In the genomic region with DNA sequence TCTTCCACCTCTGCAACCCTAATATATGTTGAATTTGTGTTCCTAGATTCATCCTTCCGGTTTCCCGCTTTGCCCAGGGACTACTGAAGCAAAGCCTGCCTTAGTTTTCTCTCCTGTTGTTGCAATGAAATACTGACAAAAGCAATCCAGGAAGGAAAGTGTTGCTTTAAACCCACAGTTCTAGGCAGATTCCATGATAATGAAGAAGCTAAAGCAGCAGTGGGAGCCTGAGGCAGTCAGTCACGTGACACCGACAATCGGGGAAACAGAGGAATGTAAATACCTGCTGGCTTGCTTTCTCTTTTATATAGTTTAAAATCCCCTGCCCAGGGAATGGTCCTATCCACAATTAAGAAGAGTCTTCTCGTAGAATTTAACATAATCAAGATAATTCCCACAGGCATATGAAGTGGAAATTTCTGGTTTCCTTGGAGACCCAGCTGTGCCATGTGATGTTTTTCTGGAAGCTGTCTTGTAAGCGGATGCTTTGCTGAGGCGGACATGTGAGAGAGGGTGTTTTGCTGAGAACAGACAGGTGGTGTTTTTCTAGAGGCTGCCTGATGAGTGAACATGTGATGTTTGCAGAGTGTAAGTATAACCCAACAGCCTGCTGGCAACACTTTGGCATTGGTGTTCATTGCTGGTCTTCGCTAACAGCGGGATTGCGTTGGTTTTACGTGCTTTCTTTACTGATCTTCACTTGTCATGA, we compare ENCODE assay signal across 8 mouse cellular contexts.
DNase-seq lines count a peak whose midpoint lies in the region; ATAC-seq and TF ChIP-seq lines count a peak whose summit lies in the region.

No protein-coding gene starts in this region.

- no peak for TF ChIP-seq CTCF in stomach, postnatal 0 days (IDR thresholded peaks at IDR 0.05; ENCODE audit: low read depth)

- no peak overlapping the region for H3K27ac ChIP-seq in embryonic facial prominence, embryonic 14.5 days (replicated peaks; ENCODE audit: low read depth, low read length)
- H3K27ac ChIP-seq in hindbrain, embryonic 16.5 days (ENCODE audit: low read depth, low read length) = no peak overlapping the region
- H3K27ac ChIP-seq in lung, embryonic 16.5 days (ENCODE audit: low read length) = no peak overlapping the region
- no peak overlapping the region for H3K27ac ChIP-seq in stomach, postnatal 0 days (replicated peaks)

- peak overlapping the region; percentile 37 for H3K4me2 ChIP-seq in embryonic facial prominence, embryonic 14.5 days (ENCODE audit: low read depth, low read length)
- peak overlapping the region; percentile 41 for H3K4me2 ChIP-seq in hindbrain, embryonic 16.5 days (ENCODE audit: low read length)
- peak overlapping the region; percentile 38 for H3K4me2 ChIP-seq in lung, embryonic 16.5 days (ENCODE audit: low read depth, low read length)
- H3K4me2 ChIP-seq in stomach, postnatal 0 days (replicated peaks; ENCODE audit: low read depth) = 0 out of 2 replicates have a peak overlapping the region, but pooled peaks have one; percentile 15

- no peak for TF ChIP-seq EP300 in stomach, postnatal 0 days (optimal IDR thresholded peaks at IDR 0.05)

- no peaks in the 10 kb centered on the region for H3K27me3 ChIP-seq in embryonic facial prominence, embryonic 14.5 days (replicated peaks; ENCODE audit: control insufficient read depth, insufficient read depth, low read length)
- H3K27me3 ChIP-seq in hindbrain, embryonic 16.5 days (replicated peaks; ENCODE audit: control insufficient read depth, insufficient read depth, low read length) = no peaks in the 10 kb centered on the region
- H3K27me3 ChIP-seq in lung, embryonic 16.5 days (ENCODE audit: control insufficient read depth, insufficient read depth, low read depth, low read length) = no peaks in the 10 kb centered on the region
- H3K27me3 ChIP-seq in stomach, postnatal 0 days (ENCODE audit: control insufficient read depth, insufficient read depth, low read length) = no peaks in the 10 kb centered on the region

- H3K4me3 ChIP-seq in embryonic facial prominence, embryonic 14.5 days (ENCODE audit: low read depth, low read length) = peak overlapping the region; percentile 4; the same call in 1 of the 2 replicates
- peak overlapping the region; percentile 1; the same call in 1 of the 2 replicates for H3K4me3 ChIP-seq in hindbrain, embryonic 16.5 days (ENCODE audit: low read length)
- H3K4me3 ChIP-seq in lung, embryonic 16.5 days (ENCODE audit: low read length) = peak overlapping the region; percentile 25
- H3K4me3 ChIP-seq in stomach, postnatal 0 days (ENCODE audit: low read depth, low read length) = no peak overlapping the region

- H3K9ac ChIP-seq in embryonic facial prominence, embryonic 14.5 days (ENCODE audit: low read depth, low read length) = no peak overlapping the region
- no peak overlapping the region for H3K9ac ChIP-seq in hindbrain, embryonic 16.5 days (ENCODE audit: low read depth, low read length)
- no peak overlapping the region for H3K9ac ChIP-seq in lung, embryonic 16.5 days (ENCODE audit: low read length)
- no peak overlapping the region for H3K9ac ChIP-seq in stomach, postnatal 0 days (ENCODE audit: low read length)

- WGBS in embryonic facial prominence, embryonic 14.5 days = 40% methylated on average over 12 of the region's 12 CpGs
- WGBS in hindbrain, embryonic 16.5 days = 51% methylated on average over 12 of the region's 12 CpGs
- 31% methylated on average over 12 of the region's 12 CpGs for WGBS in lung, embryonic 16.5 days
- WGBS in stomach, postnatal 0 days = 51% methylated on average over 12 of the region's 12 CpGs

- H3K4me1 ChIP-seq in embryonic facial prominence, embryonic 14.5 days (ENCODE audit: control insufficient read depth, insufficient read depth, low read length) = no peaks in the 10 kb centered on the region
- peaks cover 3% of the 10 kb centered on the region for H3K4me1 ChIP-seq in hindbrain, embryonic 16.5 days (ENCODE audit: control insufficient read depth, insufficient read depth, low read depth, low read length)
- no peaks in the 10 kb centered on the region for H3K4me1 ChIP-seq in lung, embryonic 16.5 days (replicated peaks; ENCODE audit: control insufficient read depth, insufficient read depth, low read length)
- H3K4me1 ChIP-seq in stomach, postnatal 0 days (replicated peaks; ENCODE audit: control insufficient read depth, insufficient read depth) = no peaks in the 10 kb centered on the region

- H3K9me3 ChIP-seq in embryonic facial prominence, embryonic 14.5 days (ENCODE audit: control insufficient read depth, low read length) = no peaks in the 10 kb centered on the region
- no peaks in the 10 kb centered on the region for H3K9me3 ChIP-seq in hindbrain, embryonic 16.5 days (ENCODE audit: control insufficient read depth, low read length)
- H3K9me3 ChIP-seq in lung, embryonic 16.5 days (ENCODE audit: control insufficient read depth, low read length) = no peaks in the 10 kb centered on the region
- no peaks in the 10 kb centered on the region for H3K9me3 ChIP-seq in stomach, postnatal 0 days (ENCODE audit: control insufficient read depth, low read length)

- H3K36me3 ChIP-seq in embryonic facial prominence, embryonic 14.5 days (ENCODE audit: control insufficient read depth, insufficient read depth, low read length) = no peaks in the 10 kb centered on the region
- H3K36me3 ChIP-seq in hindbrain, embryonic 16.5 days (ENCODE audit: control insufficient read depth, insufficient read depth, low read length) = no peaks in the 10 kb centered on the region
- no peaks in the 10 kb centered on the region for H3K36me3 ChIP-seq in lung, embryonic 16.5 days (ENCODE audit: control insufficient read depth, insufficient read depth, low read length)
- no peaks in the 10 kb centered on the region for H3K36me3 ChIP-seq in stomach, postnatal 0 days (ENCODE audit: control insufficient read depth, insufficient read depth, low read length)

- DNase-seq in heart, adult 8-10 months (ENCODE audit: low spot score) = peak; percentile 1
- no peak for DNase-seq in heart, adult 11 months
- DNase-seq in embryonic facial prominence, embryonic 14.5 days (ENCODE audit: low spot score) = peak; percentile 63
- DNase-seq in stomach, postnatal 0 days (ENCODE audit: low spot score) = no peak
- DNase-seq in adrenal gland, postnatal 10 days = no peak
- DNase-seq in kidney, adult 9 months = no peak

- peak; percentile 76; the same call in 1 of the 2 replicates for ATAC-seq in embryonic facial prominence, embryonic 14.5 days (ENCODE audit: low read depth)
- ATAC-seq in hindbrain, embryonic 16.5 days = peak; percentile 64
- peak; percentile 74 for ATAC-seq in lung, embryonic 16.5 days (ENCODE audit: low read depth)
- ATAC-seq in stomach, postnatal 0 days (ENCODE audit: low FRiP score, low TSS enrichment) = no peak

Comparison
In these comparisons a context has a peak if more than half of its experiments do, and no peak if none do; other contexts are left out.
1. DNase-seq: peak in heart, adult 8-10 months (single experiment) and embryonic facial prominence, embryonic 14.5 days (single experiment); none in heart, adult 11 months (single experiment), stomach, postnatal 0 days (single experiment), adrenal gland, postnatal 10 days (single experiment) and kidney, adult 9 months (single experiment).
2. Peak in every context shown above with its lines, with median percentiles within 50 percentile points of each other: H3K4me2 ChIP-seq.